Comparison of ENCODE assay signal across 26 mouse cellular contexts in genomic region chr9:69140144-69140543, GRCm38 (mm10).
DNase-seq lines count a peak whose midpoint lies in the region; ATAC-seq and TF ChIP-seq lines count a peak whose summit lies in the region.
"Had no signal": no experiment of that assay in that cellular context is flagged by ENCODE, and none has a peak within 500 bp of the region (broad histone marks: within the 10 kb centered on the region; RNA-seq: fewer than 3 reads in every experiment).

No protein-coding gene starts in this region.

- no peaks in the 10 kb centered on the region for H3K36me3 ChIP-seq in liver, adult 2 months (ENCODE audit: control insufficient read depth, insufficient read depth, low read length)
- no peaks in the 10 kb centered on the region for H3K36me3 ChIP-seq in liver, embryonic 12.5 days
- H3K36me3 ChIP-seq in lung, postnatal 0 days (ENCODE audit: insufficient read depth, low read length), result no peaks in the 10 kb centered on the region
- no peaks in the 10 kb centered on the region for H3K36me3 ChIP-seq in midbrain, embryonic 15.5 days (replicated peaks)
- H3K36me3 ChIP-seq: forebrain, embryonic 10.5 days; hindbrain, embryonic 13.5 days; midbrain, embryonic 12.5 days; neural tube, embryonic 12.5 days; stomach, embryonic 15.5 days had no signal

- TF ChIP-seq POLR2A in liver, adult 2 months (IDR thresholded peaks at IDR 0.05; ENCODE audit: extremely low read depth, insufficient read depth, low read length), result no peak

- no peak overlapping the region for H3K4me2 ChIP-seq in liver, embryonic 12.5 days
- no peak overlapping the region for H3K4me2 ChIP-seq in lung, postnatal 0 days (replicated peaks; ENCODE audit: low read depth, low read length)
- no peak overlapping the region for H3K4me2 ChIP-seq in midbrain, embryonic 15.5 days
- H3K4me2 ChIP-seq: heart, embryonic 11.5 days; hindbrain, embryonic 13.5 days; liver, embryonic 11.5 days; midbrain, embryonic 12.5 days; neural tube, embryonic 12.5 days; stomach, embryonic 15.5 days had no signal

- no peak overlapping the region for H3K27ac ChIP-seq in liver, adult 2 months (replicated peaks; ENCODE audit: insufficient read depth, low read depth, low read length)
- H3K27ac ChIP-seq in liver, embryonic 12.5 days, result no peak overlapping the region
- no peak overlapping the region for H3K27ac ChIP-seq in lung, postnatal 0 days (ENCODE audit: low read length)
- no peak overlapping the region for H3K27ac ChIP-seq in midbrain, embryonic 15.5 days
- H3K27ac ChIP-seq: forebrain, embryonic 10.5 days; hindbrain, embryonic 13.5 days; macrophage; midbrain, embryonic 12.5 days; neural tube, embryonic 12.5 days; stomach, embryonic 15.5 days had no signal

- H3K4me1 ChIP-seq in liver, adult 2 months (ENCODE audit: control insufficient read depth, insufficient read depth, low read length), result no peaks in the 10 kb centered on the region
- peaks cover 7% of the 10 kb centered on the region; the same call in 1 of the 2 replicates for H3K4me1 ChIP-seq in liver, embryonic 12.5 days
- H3K4me1 ChIP-seq in lung, postnatal 0 days (ENCODE audit: insufficient read depth, low read depth, low read length), result no peaks in the 10 kb centered on the region
- H3K4me1 ChIP-seq in midbrain, embryonic 15.5 days, result no peaks in the 10 kb centered on the region
- H3K4me1 ChIP-seq: midbrain, embryonic 12.5 days; neural tube, embryonic 12.5 days; stomach, embryonic 15.5 days had no signal

- H3K4me3 ChIP-seq in liver, adult 2 months (ENCODE audit: insufficient read depth, low read depth, low read length), result no peak overlapping the region
- no peak overlapping the region for H3K4me3 ChIP-seq in liver, embryonic 12.5 days
- H3K4me3 ChIP-seq in lung, postnatal 0 days (ENCODE audit: low read depth, low read length), result no peak overlapping the region
- no peak overlapping the region for H3K4me3 ChIP-seq in midbrain, embryonic 15.5 days
- H3K4me3 ChIP-seq: forebrain, embryonic 10.5 days; hindbrain, embryonic 13.5 days; midbrain, embryonic 12.5 days; neural tube, embryonic 12.5 days; stomach, embryonic 15.5 days had no signal

- TF ChIP-seq EP300 in lung, postnatal 0 days (IDR thresholded peaks at IDR 0.05), result no peak

- TF ChIP-seq CTCF in liver, adult 2 months (IDR thresholded peaks at IDR 0.05; ENCODE audit: low read depth, low read length), result no peak
- TF ChIP-seq CTCF in lung, postnatal 0 days (IDR thresholded peaks at IDR 0.05), result no peak

- WGBS in liver, adult 2 months, result 77% methylated on average over 6 of the region's 6 CpGs
- 62% methylated on average over 6 of the region's 6 CpGs for WGBS in liver, embryonic 12.5 days (ENCODE audit: insufficient replicate concordance)
- 41% methylated on average over 6 of the region's 6 CpGs for WGBS in lung, postnatal 0 days
- 69% methylated on average over 6 of the region's 6 CpGs for WGBS in midbrain, embryonic 15.5 days

- no peaks in the 10 kb centered on the region for H3K27me3 ChIP-seq in liver, adult 2 months (ENCODE audit: control insufficient read depth, insufficient read depth, low read length)
- H3K27me3 ChIP-seq in liver, embryonic 12.5 days (replicated peaks), result peaks cover 8% of the 10 kb centered on the region; the same call in 1 of the 2 replicates
- no peaks in the 10 kb centered on the region for H3K27me3 ChIP-seq in lung, postnatal 0 days (replicated peaks; ENCODE audit: insufficient read depth, low read length)
- no peaks in the 10 kb centered on the region for H3K27me3 ChIP-seq in midbrain, embryonic 15.5 days (replicated peaks)
- H3K27me3 ChIP-seq: CH12.LX; midbrain, embryonic 12.5 days; neural tube, embryonic 12.5 days; stomach, embryonic 15.5 days had no signal

- no peaks in the 10 kb centered on the region for H3K9me3 ChIP-seq in liver, embryonic 12.5 days (replicated peaks)
- no peaks in the 10 kb centered on the region for H3K9me3 ChIP-seq in lung, postnatal 0 days (ENCODE audit: low read length)
- H3K9me3 ChIP-seq in midbrain, embryonic 15.5 days, result no peaks in the 10 kb centered on the region
- H3K9me3 ChIP-seq: hindbrain, embryonic 13.5 days; midbrain, embryonic 12.5 days; neural tube, embryonic 12.5 days; stomach, embryonic 15.5 days had no signal

- no peak for ATAC-seq in liver, embryonic 12.5 days
- peak; percentile 40 for ATAC-seq in lung, postnatal 0 days
- no peak for ATAC-seq in midbrain, embryonic 15.5 days (replicated peaks)
- ATAC-seq: forebrain, postnatal 0 days; inflammation-experienced regulatory T-cells, adult 6 months had no signal

- H3K9ac ChIP-seq in liver, adult 2 months (ENCODE audit: low read depth, low read length), result no peak overlapping the region
- H3K9ac ChIP-seq in liver, embryonic 12.5 days, result no peak overlapping the region
- no peak overlapping the region for H3K9ac ChIP-seq in lung, postnatal 0 days (replicated peaks; ENCODE audit: low read depth)
- H3K9ac ChIP-seq in midbrain, embryonic 15.5 days, result no peak overlapping the region
- H3K9ac ChIP-seq: forebrain, postnatal 0 days; hindbrain, embryonic 13.5 days; midbrain, embryonic 12.5 days; neural tube, embryonic 12.5 days; stomach, embryonic 15.5 days had no signal

- DNase-seq in heart, adult 11 months, result peak; percentile 86
- DNase-seq in heart, postnatal 36 days, result no peak
- peak; percentile 38 for DNase-seq in liver, adult 2 months (ENCODE audit: extremely low read depth, low read depth, low spot score)
- peak; percentile 18 for DNase-seq in lung, postnatal 0 days (ENCODE audit: low spot score)
- peak; percentile 10 for DNase-seq in yolk sac, embryonic 10.5 days (ENCODE audit: low spot score)
- DNase-seq in left cerebral cortex, postnatal 4 days, result no peak
- DNase-seq: adrenal gland, postnatal 14 days; cerebellum, adult 11 months; forebrain, postnatal 0 days; heart, postnatal 10 days; layer of hippocampus, postnatal 36 days; right cerebral cortex, postnatal 25 days; thymus, adult 18-20 months; thymus, postnatal 4 days had no signal

- no peaks in the 10 kb centered on the region for H3K79me2 ChIP-seq in liver, adult 2 months (ENCODE audit: control insufficient read depth, insufficient read depth, low read length)

- intact Hi-C loops in heart, postnatal 36 days (cut with DNase I), result no loop called here
- intact Hi-C loops in left cerebral cortex, postnatal 4 days (cut with DNase I), result no loop called here

Comparison
In these comparisons a context has a peak if more than half of its experiments do, and no peak if none do; other contexts are left out.
1. DNase-seq: peak in heart, adult 11 months (single experiment), liver, adult 2 months (single experiment), lung, postnatal 0 days (single experiment) and yolk sac, embryonic 10.5 days (single experiment); none in heart, postnatal 36 days (0 of 2) and left cerebral cortex, postnatal 4 days (single experiment).